Mouse (Mus musculus): Measurements from ENCODE around the gene Slc39a11. TPM values are rescaled to one million over a fixed set of nuclear protein-coding genes. Genes with fewer than 3 reads are reported as not detected.

The Slc39a11 gene
- polyA plus RNA-seq, 1 experiment from 2014 or later: 56.6 TPM

DNA sequence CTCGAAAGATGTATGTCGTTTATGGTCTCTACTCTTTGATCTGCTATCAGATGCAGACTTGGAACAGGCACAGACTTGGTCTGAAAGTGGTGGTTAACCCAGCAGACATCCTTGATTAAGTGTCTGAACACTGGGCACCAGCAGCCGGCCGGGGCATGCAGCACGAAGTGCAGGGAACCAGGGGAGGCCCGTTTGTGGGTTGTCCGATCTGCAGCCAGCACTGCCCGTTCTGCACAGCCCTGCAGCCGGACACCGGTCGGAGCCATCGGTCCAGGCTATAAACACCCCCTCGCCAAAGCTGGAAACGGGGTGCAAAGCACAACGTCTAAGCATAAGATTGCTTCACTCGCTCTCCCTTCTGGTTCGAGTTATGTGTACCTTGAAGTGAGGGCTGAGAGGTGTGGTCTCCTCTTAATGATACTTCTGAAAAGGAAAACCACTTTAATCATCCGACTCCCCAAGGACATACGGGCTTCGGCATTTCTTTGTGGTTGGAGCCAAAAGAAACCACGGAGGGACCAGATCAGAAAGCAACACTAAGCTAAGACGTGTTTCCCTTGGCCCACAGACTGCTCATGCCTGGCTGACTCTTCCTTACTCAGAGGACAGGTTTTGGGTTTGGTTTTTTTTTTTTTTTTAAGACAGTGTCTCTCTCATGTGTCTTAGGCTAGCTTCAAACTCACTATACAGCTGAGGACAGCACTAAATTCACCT lies 352.8 kb downstream of the Slc39a11 start:
- no peak for ATAC-seq (ENCODE audit: low FRiP score, low TSS enrichment)
- no peak for DNase-seq (ENCODE audit: low spot score)
- H3K27ac ChIP-seq (replicated peaks): no peak overlapping the region
- H3K27me3 ChIP-seq (ENCODE audit: control insufficient read depth, insufficient read depth, low read length): no peaks in the 10 kb centered on the region
- 86% methylated on average over 22 of the region's 22 CpGs for WGBS
- H3K36me3 ChIP-seq (ENCODE audit: control insufficient read depth, insufficient read depth, low read length): no peaks in the 10 kb centered on the region
- TF ChIP-seq EP300 (optimal IDR thresholded peaks at IDR 0.05): no peak
- TF ChIP-seq CTCF (IDR thresholded peaks at IDR 0.05; ENCODE audit: low read depth): no peak
- no peak overlapping the region for H3K4me2 ChIP-seq (replicated peaks; ENCODE audit: low read depth)
- no peaks in the 10 kb centered on the region for H3K9me3 ChIP-seq (ENCODE audit: control insufficient read depth, low read length)
- H3K4me1 ChIP-seq (replicated peaks; ENCODE audit: control insufficient read depth, insufficient read depth): no peaks in the 10 kb centered on the region
- H3K9ac ChIP-seq (ENCODE audit: low read length): no peak overlapping the region
- H3K4me3 ChIP-seq (ENCODE audit: low read depth, low read length): no peak overlapping the region

DNA sequence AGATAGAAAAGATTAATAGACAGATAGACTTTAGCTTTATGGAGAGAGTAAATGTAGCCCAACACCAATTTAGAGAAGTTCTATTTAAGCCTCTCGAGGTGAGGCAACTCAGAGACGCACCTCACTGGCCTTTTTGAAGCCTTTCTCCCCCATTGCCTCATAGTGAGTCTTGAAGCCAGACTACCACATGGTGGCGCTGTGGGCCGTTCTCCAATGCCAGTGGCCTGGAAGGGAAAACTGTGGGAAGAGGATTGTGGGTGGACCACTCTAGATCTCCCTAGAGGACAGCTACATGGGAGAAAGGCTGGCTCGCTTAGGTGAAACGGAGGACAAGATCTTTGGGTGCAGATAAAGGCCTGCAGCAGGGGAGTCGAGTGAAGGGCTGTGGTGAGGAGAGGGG lies 353.7 kb downstream of the Slc39a11 start:
- 41% methylated on average over 7 of the region's 7 CpGs for WGBS
- no peak overlapping the region for H3K27ac ChIP-seq (replicated peaks)
- no peaks in the 10 kb centered on the region for H3K27me3 ChIP-seq (ENCODE audit: control insufficient read depth, insufficient read depth, low read length)
- H3K4me2 ChIP-seq (replicated peaks; ENCODE audit: low read depth): no peak overlapping the region
- no peaks in the 10 kb centered on the region for H3K36me3 ChIP-seq (ENCODE audit: control insufficient read depth, insufficient read depth, low read length)
- TF ChIP-seq CTCF (IDR thresholded peaks at IDR 0.05; ENCODE audit: low read depth): peak; percentile 89
- TF ChIP-seq EP300 (optimal IDR thresholded peaks at IDR 0.05): no peak
- H3K9ac ChIP-seq (ENCODE audit: low read length): no peak overlapping the region
- H3K4me3 ChIP-seq (ENCODE audit: low read depth, low read length): no peak overlapping the region
- no peaks in the 10 kb centered on the region for H3K9me3 ChIP-seq (ENCODE audit: control insufficient read depth, low read length)
- ATAC-seq (ENCODE audit: low FRiP score, low TSS enrichment) (no peak), DNase-seq (ENCODE audit: low spot score) (peak; percentile 85)
- H3K4me1 ChIP-seq (replicated peaks; ENCODE audit: control insufficient read depth, insufficient read depth): no peaks in the 10 kb centered on the region

DNA sequence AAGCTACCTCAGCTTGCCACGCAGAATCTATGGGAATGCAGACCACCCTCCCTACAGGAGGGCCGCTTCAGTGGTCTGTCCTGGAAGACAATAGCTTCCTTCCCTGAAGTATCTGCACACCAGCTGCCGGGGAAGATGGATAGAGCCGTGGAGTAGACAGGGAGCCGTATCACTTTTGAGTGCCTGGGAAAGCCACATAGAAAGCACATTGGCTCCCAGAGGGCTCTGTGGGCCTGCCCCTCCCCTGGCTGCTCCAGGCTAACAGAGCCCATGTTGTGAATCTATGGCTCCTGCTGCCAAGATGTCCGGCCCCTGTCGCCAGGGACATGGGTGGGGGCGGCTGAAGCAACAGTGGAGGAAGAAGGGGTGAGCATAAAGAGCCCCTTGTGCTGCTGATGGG lies 355.4 kb downstream of the Slc39a11 start:
- TF ChIP-seq EP300 (optimal IDR thresholded peaks at IDR 0.05) (no peak), CTCF (IDR thresholded peaks at IDR 0.05; ENCODE audit: low read depth) (no peak)
- H3K9me3 ChIP-seq (ENCODE audit: control insufficient read depth, low read length): no peaks in the 10 kb centered on the region
- H3K36me3 ChIP-seq (ENCODE audit: control insufficient read depth, insufficient read depth, low read length): no peaks in the 10 kb centered on the region
- ATAC-seq (ENCODE audit: low FRiP score, low TSS enrichment): no peak
- 68% methylated on average over 8 of the region's 8 CpGs for WGBS
- H3K4me3 ChIP-seq (ENCODE audit: low read depth, low read length): no peak overlapping the region
- no peak overlapping the region for H3K9ac ChIP-seq (ENCODE audit: low read length)
- DNase-seq (ENCODE audit: low spot score): peak; percentile 24
- H3K27me3 ChIP-seq (ENCODE audit: control insufficient read depth, insufficient read depth, low read length): no peaks in the 10 kb centered on the region
- H3K4me2 ChIP-seq (replicated peaks; ENCODE audit: low read depth): no peak overlapping the region
- no peaks in the 10 kb centered on the region for H3K4me1 ChIP-seq (replicated peaks; ENCODE audit: control insufficient read depth, insufficient read depth)
- no peak overlapping the region for H3K27ac ChIP-seq (replicated peaks)

DNA sequence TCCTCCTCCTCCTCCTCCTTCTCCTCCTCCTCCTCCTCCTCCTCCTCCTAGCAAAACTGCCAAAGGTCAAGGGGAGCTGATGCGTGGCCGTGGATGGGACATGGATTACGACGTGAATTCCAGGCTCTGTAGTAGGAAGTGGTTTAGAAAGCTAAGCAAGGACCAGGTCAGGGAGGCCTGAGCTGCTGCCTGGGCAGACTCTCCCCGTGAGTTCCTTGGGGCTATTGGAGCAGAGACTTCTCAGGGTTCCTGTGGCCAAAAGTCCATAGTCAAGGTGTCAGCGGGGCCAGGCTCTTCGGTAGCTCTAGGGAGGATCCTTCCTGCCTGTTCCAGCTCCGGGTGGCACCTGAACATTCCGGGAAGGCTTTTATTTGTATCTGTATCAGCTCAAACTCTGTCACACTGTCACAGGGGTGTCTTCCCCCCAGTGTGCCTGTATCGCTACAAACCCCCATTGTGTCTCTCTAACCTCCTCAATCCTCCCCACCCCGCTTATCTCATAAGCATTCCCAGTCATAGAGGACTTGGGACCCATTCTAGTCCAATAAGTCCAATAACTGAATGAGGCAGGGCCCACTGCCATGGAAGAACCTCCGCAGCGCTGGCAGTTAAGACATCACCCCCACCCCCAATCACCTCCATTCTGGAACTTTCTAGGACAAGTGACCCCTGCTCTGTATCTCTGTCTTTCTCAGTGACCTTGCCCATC lies 356.8 kb downstream of the Slc39a11 start:
- TF ChIP-seq EP300 (optimal IDR thresholded peaks at IDR 0.05): no peak
- TF ChIP-seq CTCF (IDR thresholded peaks at IDR 0.05; ENCODE audit: low read depth): no peak
- H3K27ac ChIP-seq (replicated peaks): peak overlapping the region; percentile 45; the same call in 1 of the 2 replicates
- WGBS: 73% methylated on average over 13 of the region's 13 CpGs
- no peaks in the 10 kb centered on the region for H3K27me3 ChIP-seq (ENCODE audit: control insufficient read depth, insufficient read depth, low read length)
- H3K36me3 ChIP-seq (ENCODE audit: control insufficient read depth, insufficient read depth, low read length): no peaks in the 10 kb centered on the region
- no peak overlapping the region for H3K4me3 ChIP-seq (ENCODE audit: low read depth, low read length)
- no peak overlapping the region for H3K9ac ChIP-seq (ENCODE audit: low read length)
- H3K9me3 ChIP-seq (ENCODE audit: control insufficient read depth, low read length): no peaks in the 10 kb centered on the region
- H3K4me1 ChIP-seq (replicated peaks; ENCODE audit: control insufficient read depth, insufficient read depth): no peaks in the 10 kb centered on the region
- no peak overlapping the region for H3K4me2 ChIP-seq (replicated peaks; ENCODE audit: low read depth)
- ATAC-seq (ENCODE audit: low FRiP score, low TSS enrichment) (no peak), DNase-seq (ENCODE audit: low spot score) (peak; percentile 24)

DNA sequence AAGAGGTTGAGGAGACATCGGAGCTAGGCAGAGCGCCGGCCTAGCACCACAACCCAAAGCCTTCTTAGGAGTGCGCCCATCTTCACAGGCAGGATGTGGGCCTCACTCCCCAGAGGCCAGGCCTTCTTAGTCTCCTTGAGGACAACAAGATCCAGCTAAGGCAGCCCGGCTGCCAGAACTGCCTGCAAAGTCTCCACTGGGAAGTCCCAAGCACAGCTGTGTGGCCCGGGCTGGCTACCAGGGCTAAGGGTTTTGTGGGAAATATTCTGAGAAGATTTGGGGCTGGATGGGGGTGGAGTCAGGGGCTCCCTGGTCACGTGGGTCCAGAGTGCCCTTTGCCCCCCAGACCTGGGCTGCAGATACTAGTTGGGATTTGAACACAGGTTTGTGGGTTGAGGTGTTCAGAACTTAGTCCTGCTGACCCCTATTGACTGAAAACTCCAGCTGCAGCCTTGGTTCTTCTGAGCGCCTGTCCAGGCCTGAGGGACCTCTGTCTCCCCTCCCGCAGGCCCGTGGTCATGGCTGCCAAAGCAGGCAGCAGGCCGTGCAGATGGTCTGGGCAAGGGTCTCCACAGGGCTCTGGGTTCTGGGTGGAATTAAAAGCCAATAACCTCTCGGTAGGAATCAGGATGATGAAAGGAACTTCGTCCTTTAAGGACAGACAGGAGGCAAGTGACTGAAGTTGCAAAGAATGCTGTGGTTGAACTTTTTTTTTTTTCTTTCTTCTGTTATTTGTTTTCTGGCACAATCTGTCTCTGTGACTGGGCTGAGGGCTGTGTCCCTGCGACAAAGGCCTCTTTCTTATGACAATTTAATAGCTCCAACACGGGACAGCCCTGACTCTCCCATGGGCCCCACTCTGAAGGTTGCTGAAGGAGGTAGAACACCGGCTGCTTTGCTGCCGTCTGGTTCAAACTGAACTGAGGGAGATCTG lies 357.8 kb downstream of the Slc39a11 start:
- peak; percentile 60 for ATAC-seq (ENCODE audit: low FRiP score, low TSS enrichment)
- WGBS: 68% methylated on average over 17 of the region's 17 CpGs
- DNase-seq (ENCODE audit: low spot score): peak; percentile 45
- Histone ChIP-seq H3K27ac (replicated peaks) (peak overlapping the region; percentile 58; the same call in 1 of the 2 replicates), H3K36me3 (ENCODE audit: control insufficient read depth, insufficient read depth, low read length) (no peaks in the 10 kb centered on the region), H3K9ac (ENCODE audit: low read length) (no peak overlapping the region), H3K4me3 (ENCODE audit: low read depth, low read length) (no peak overlapping the region), H3K4me1 (replicated peaks; ENCODE audit: control insufficient read depth, insufficient read depth) (no peaks in the 10 kb centered on the region), H3K9me3 (ENCODE audit: control insufficient read depth, low read length) (no peaks in the 10 kb centered on the region), H3K4me2 (replicated peaks; ENCODE audit: low read depth) (no peak overlapping the region), H3K27me3 (ENCODE audit: control insufficient read depth, insufficient read depth, low read length) (no peaks in the 10 kb centered on the region)
- peak; percentile 37 for TF ChIP-seq CTCF (IDR thresholded peaks at IDR 0.05; ENCODE audit: low read depth)
- no peak for TF ChIP-seq EP300 (optimal IDR thresholded peaks at IDR 0.05)
